Mouse (Mus musculus): Measurements from ENCODE around the gene Samd5.

DNA sequence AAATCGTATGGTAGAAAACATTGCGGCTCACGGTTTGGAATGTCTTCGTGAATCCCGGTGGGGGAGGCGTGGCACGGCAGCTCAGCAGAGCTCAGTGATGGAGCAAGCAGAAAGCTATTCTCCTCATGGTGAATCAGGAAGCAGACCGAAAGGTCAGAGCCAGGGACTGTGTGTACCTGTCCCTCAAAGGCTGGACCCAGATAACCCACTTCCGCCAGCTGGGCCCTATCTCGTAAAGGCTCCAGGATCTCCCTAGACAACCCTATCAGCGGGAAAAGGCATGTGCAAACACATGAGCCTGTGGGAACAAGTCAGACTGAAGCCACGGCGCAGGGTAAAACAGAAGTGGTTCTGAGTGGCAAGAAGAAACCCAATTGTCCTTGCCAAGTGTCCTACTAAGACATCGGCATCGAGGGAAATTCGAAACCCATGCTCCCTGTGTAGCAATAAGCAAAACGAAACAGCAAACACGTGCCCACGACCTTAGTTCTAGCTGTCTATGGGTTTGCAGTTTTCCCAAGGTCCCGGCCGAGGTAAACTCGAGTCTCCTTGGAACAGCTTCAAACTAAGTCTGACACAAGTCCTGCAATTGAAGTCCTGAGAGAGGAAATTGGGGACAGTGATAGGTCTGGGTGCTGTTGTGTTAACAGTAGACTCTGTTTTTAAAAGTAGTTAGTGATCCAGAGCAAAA, 24.2 kb upstream of the Samd5 start:
- no peak for TF ChIP-seq CTCF (IDR thresholded peaks at IDR 0.05; ENCODE audit: low read depth)
- no peak for TF ChIP-seq EP300 (IDR thresholded peaks at IDR 0.05; ENCODE audit: low read depth)
